Mouse (Mus musculus) lung, postnatal 0 days (tissue): Measurements from ENCODE around the gene Adrb1.

Source experiments
- CTCF ChIP-seq: IDR thresholded peaks from 2 replicates; pipeline ENCODE4 v1.5.1; 2016; ENCODE audit warnings: antibody characterized with exemption, mild to moderate bottlenecking
- EP300 ChIP-seq: IDR thresholded peaks from 2 replicates; pipeline ENCODE4 v1.6.1; 2016; ENCODE audit warnings: antibody characterized with exemption, mild to moderate bottlenecking, control low read depth

DNA sequence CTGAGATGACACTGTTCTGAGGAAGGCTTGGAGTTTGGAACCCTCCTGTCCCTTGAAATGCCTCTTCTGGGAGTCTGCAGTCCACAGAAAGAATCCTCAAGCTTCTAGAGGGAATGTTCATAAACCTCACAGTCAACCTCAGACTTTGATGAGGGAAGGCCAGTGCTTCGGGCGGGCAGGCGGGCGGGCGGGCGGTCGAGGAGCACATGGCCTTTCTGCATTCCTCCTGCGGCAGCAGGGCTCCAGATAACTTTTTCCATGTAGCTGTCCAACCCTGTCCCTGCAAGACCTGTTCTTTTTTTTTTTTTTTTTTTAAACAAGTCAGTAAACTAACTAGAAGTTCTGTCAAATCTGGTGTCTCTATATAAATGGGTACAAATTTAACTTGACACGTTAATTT, 24.6 kb downstream of the Adrb1 start:
- TF ChIP-seq EP300 (no peak), CTCF (no peak)
